Mouse (Mus musculus) layer of hippocampus, adult 2 months (tissue): ENCODE measurements around the gene Agbl1. TPM values are rescaled to one million over a fixed set of nuclear protein-coding genes. Genes with fewer than 3 reads are reported as not detected.
"Not testable (repeated sequence)": the region's sequence is repeated elsewhere in the genome, so short reads cannot be mapped to it uniquely, and the experiment has no call there.

Experiments
- DNase-seq, 2 experiments: peaks; one replicate each; pipeline ENCODE4 v3.0.0; 2022; ENCODE audit warnings: low spot score in 2 of 2
- H3K27ac ChIP-seq: fragments of 200-600 bp; 2 replicates; pipeline ENCODE4 v1.8.1; 2022
- H3K4me3 ChIP-seq: fragments of 200-600 bp; 2 replicates; pipeline ENCODE4 v1.8.1; 2022; ENCODE audit warnings: mild to moderate bottlenecking
- CTCF ChIP-seq: fragments of 200-600 bp; conservative IDR thresholded peaks from 2 replicates; pipeline ENCODE4 v1.8.1; 2022; ENCODE audit warnings: antibody characterized with exemption, mild to moderate bottlenecking, moderate library complexity
- long read RNA-seq, 2 experiments: library from polyadenylated mRNA; stranded (forward); transcript quantifications; one replicate each; pipeline ENCODE4 v2.0.0; 2021; ENCODE audit warnings: borderline mapping rate in 2 of 2
- total RNA-seq, 2 experiments: library from RNA; stranded (reverse); gene quantifications; 2 replicates each; pipeline ENCODE4 v1.2.3; 2021

The Agbl1 gene
- under 1 TPM; 0.18 to 0.39 TPM for total RNA-seq
- long read RNA-seq, experiment 1, partial matches to known transcripts: 0 of 1 reads
- long read RNA-seq, experiment 1, other reads (novel, unspliced or antisense): 1 of 1 reads
- long read RNA-seq, experiment 2: 0 reads

DNA sequence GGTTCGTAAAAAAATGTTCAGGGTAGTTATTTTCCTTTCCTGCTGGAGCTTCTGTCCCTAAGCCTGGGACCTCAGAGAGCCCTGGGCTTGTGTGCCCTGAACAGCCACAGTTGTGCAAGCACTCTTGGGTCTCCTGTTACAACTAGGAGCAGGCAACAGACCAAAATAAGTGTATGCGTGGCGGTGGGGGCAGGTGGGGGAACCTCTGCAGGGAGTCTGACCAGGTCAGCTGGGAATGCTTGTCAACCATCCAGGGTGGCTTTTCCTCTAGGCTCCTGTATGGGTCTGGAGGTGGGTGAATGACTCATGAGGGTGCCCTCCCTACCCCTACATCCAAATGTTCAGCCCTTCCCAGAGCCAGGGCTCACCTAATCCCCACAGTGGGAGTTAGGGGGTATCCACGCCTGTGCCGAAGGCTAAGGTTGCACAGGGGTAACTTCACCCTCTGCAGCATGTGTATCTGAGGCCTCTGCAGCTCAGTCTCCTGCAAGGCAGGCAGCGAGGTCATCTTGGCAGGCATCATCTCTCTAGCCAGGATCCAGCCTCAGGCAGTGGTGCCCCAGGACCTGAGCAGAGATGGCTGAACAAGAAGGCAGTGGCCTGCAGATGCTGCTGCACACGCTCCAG is at the start of gene Agbl1:
TSS of gene Agbl1 (plus strand) at position 577 of the 627 bp plus-strand sequence.
- no peak within 1 kb of the TSS for H3K4me3 ChIP-seq
- no peak for TF ChIP-seq CTCF
- DNase-seq: no peak
- no peak within 1 kb of the TSS for H3K27ac ChIP-seq

DNA sequence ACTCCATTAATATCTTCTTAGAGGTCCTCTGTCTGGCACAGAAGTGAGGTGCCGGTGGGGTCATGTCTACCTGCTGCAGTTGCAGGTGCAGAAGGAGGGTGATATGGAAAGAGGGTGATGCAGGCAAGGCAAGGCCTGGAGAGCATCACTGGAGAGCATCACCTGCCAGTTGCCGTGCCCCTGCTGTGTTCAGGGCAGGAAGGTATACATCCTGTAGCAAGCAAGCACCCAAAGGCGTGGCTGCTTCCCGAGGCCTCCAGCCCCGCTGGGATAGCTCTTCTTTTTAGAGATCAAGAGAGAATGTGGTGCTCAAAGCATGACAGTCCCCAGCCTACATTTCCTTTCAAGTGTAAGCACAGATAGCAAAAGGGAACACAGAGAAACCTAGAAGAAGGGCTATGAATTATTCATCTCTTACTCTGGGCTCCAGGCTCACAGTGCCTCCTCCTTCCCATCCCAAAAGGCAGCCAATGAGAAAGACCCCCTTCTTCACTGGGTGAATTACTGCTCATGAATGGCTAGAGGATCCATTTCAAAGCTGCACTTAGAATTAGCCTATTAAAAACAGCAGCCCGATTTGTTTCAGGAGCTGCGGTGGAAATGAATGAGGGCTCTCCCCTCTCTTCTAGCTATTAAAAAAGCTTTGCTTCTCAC is 44.6 kb upstream of the Agbl1 start:
- TF ChIP-seq CTCF: no peak
- peak overlapping the region; percentile 13; the same call in 1 of the 2 replicates for H3K4me3 ChIP-seq

DNA sequence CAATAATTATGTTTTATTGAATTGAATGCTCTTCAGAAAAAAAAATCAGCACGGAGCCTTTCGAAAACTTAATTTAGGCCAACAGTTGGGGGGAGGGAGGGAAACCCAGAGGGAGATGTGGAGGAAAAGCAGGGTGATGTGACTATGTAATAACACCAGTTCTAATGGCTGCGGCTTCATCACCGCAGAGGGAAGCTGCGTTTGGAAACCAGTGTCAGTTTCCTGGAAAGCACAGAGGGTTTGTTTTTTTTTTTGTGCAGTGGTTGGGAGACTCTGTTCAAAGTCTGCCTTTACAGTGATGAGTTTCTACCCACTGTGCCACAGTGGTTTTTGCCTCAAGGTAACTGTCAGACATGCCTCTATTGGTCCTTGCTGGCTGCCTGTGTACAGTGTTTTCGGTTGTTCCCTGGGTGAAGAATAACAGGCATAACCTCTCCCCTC is 44.0 kb upstream of the Agbl1 start:
- no peak for TF ChIP-seq CTCF
- no peak for DNase-seq
- peak overlapping the region; percentile 65 for H3K27ac ChIP-seq
- H3K4me3 ChIP-seq: peak overlapping the region; percentile 13; the same call in 1 of the 2 replicates

More for the DNA sequence above, 44.6 kb upstream of the Agbl1 start:
- DNase-seq: peak; percentile 18 to 58
- peak overlapping the region; percentile 65 for H3K27ac ChIP-seq

- H3K27ac ChIP-seq: no peak overlapping the region
- H3K4me3 ChIP-seq: no peak overlapping the region
- no peak for TF ChIP-seq CTCF
- DNase-seq: no peak
These were observed 11.1 kb upstream of the Agbl1 start for GRCm38 (mm10) chr7:76218546-76218945.

- no peak for DNase-seq
- no peak for TF ChIP-seq CTCF
- Histone ChIP-seq H3K4me3 (no peak overlapping the region), H3K27ac (no peak overlapping the region)
These were observed 9.8 kb upstream of the Agbl1 start for GRCm38 (mm10) chr7:76219797-76220469.

DNA sequence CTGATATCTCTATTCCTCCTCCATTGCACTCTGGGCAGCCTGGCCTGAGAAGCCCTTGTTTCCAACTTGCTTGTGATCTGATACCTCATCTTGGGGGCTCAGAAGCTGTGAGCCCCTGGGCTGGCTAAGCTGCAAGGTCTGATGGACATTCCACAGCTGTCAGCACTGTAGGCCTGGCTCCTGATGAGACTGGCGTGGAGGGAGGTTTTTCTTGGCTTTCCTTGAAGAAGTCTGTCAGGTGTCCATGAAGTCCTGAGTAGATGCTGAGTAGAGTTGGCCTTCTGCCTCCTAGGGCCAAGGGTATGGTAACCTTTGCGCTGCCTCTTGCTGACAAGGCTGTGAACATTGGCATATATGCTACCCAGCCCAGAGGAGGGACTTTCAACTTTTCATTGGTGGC is 7.0 kb upstream of the Agbl1 start:
- Histone ChIP-seq H3K4me3 (no peak overlapping the region), H3K27ac (no peak overlapping the region)
- no peak for DNase-seq
- TF ChIP-seq CTCF: no peak

DNA sequence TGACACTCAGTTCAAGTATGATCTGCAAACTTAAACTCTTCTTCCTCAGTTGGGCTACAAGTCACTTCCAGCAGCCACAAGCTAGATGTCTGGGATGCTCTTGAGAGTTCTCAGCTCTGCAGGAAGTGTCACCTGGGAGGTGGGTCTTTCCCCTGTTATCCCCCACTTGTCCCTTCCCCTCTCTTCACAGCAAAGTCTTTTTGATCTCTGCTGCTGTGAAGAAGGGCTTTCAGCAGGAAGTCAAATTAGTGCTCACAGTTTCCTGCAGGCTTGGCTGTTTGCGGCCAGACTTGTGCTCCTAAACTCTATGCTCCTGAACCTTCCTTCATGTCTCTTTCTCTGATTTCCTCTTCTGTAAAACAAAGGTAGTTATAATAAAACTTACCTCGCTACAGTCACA is 806 bp upstream of the Agbl1 start:
- Histone ChIP-seq H3K4me3 (no peak overlapping the region), H3K27ac (no peak overlapping the region)
- no peak for TF ChIP-seq CTCF
- no peak for DNase-seq

- no peak overlapping the region for H3K27ac ChIP-seq
These were observed 4.6 kb downstream of the Agbl1 start for GRCm38 (mm10) chr7:76234321-76234720.

DNA sequence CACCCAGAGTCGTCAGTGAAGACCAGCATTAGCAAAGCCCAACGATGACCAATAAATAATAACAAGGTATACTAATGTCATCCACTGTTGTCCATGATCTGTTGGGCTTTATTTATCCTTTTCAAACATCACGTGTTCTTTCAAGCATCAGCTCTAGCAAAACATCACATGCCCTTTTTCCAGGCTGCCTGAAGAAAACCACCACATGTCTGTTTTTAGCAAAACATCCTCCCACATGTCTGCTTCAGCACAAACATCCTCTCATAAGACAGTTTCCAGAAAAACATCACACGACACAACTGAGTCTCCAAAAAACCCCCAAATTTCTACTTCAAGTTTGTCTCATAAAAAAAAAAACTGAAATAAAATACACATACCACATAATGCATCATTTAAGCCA is 7.8 kb downstream of the Agbl1 start:
- no peak for DNase-seq
- H3K4me3 ChIP-seq: no peak overlapping the region
- no peak overlapping the region for H3K27ac ChIP-seq
- TF ChIP-seq CTCF: no peak

More at GRCm38 (mm10) chr7:76234321-76234720, 4.6 kb downstream of the Agbl1 start:
- no peak for DNase-seq
- no peak overlapping the region for H3K4me3 ChIP-seq
- TF ChIP-seq CTCF: no peak

DNA sequence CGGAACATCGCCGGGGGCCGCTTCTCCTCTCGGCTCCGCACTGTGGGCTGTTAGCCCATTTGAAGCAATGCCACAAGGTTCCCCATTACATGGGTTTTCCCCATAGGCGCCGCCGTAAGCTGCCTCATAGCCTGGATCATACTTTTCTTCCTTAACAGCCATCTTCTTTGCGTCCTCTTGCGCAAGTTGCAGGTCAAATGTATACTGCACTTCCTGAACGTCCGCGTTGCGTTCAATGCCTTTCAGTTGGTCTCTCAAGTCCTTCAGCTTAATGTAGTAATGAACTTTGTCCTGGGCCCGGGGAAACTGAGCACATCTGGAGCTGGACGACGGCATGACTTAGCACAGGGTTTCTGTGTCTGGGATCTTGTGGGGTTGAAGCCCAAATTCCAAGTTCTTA is 15.2 kb downstream of the Agbl1 start:
- not testable (repeated sequence) for H3K4me3 ChIP-seq, DNase-seq, H3K27ac ChIP-seq

DNA sequence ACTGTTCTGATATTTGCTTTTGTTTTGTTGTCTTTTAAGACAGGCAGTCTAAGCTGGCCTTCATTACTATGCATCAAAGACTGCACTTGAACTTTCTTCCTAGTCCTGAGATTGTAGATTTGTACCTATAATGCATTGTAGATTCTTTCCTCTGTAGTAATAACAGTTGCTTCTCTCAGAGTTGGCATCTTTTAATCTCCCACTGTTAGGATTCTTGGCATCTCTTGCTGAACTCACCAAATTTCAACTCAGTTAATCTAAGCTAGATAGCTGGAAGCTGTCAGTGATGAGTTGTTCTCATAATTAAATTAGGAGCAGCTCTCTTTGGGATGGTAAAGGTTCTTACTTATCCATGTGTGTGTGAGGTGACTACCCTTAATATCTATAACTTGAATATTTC is 45.4 kb downstream of the Agbl1 start:
- Histone ChIP-seq H3K27ac (no peak overlapping the region), H3K4me3 (no peak overlapping the region)
- TF ChIP-seq CTCF: no peak
- no peak for DNase-seq

DNA sequence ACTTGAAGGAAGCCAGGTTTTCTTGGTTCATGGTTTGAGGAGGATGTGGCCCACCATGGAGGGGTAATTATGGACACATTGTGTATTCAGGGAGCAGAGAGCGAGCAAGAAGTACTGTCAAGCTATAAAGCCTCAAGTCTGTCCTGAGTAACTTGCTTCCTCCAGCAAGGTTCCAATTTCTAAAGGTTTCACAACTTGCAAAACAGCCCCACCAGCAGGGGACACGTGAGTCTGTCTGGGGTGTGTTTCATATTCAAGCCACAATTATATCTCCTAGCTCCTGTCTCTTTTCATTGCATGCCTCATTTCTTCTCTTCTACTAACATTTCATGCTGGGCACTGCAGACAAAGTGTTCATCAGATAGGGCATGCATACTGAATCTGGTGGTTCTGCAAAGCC is 53.1 kb downstream of the Agbl1 start:
- H3K4me3 ChIP-seq: no peak overlapping the region
- peak; percentile 35 for TF ChIP-seq CTCF
- no peak overlapping the region for H3K27ac ChIP-seq
- DNase-seq: no peak

DNA sequence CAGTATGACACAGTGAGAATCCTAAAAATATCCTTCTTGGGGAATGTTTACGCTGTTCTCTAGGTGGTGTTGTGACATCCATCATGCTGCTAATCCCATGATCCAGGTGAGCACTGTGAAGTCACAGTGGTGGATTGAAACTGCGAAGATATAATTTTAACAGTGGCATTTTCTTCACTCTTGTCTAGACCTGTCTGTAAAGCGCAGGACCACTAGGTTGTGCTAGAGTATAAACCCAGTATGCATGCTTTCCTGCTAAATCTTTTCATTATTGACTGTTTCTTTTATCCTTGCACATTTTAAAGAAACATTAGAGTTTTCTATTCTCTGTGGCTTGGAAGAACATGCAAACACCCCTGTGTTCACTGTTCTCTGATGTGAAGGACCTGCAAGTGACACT is 57.8 kb downstream of the Agbl1 start:
- Histone ChIP-seq H3K4me3 (no peak overlapping the region), H3K27ac (no peak overlapping the region)
- peak in 1 of 2 experiments; percentile 10 for DNase-seq
- TF ChIP-seq CTCF: peak; percentile 85
